Mouse (Mus musculus): Measurements from ENCODE around the gene Jmjd8.
"Not testable (repeated sequence)": the region's sequence is repeated elsewhere in the genome, so short reads cannot be mapped to it uniquely, and the experiment has no call there.

GRCm38 (mm10) chr17:25871566-25871965, 42.9 kb downstream of the Jmjd8 start:
- not testable (repeated sequence) for TF ChIP-seq CTCF (IDR thresholded peaks at IDR 0.05; ENCODE audit: low read depth); EP300 (optimal IDR thresholded peaks at IDR 0.05)

Measured in stomach, postnatal 0 days (tissue).